Mouse (Mus musculus): Measurements from ENCODE around the gene St3gal3. TPM values are rescaled to one million over a fixed set of nuclear protein-coding genes. Genes with fewer than 3 reads are reported as not detected.

St3gal3 gene
- polyA plus RNA-seq, 1 experiment from 2014 or later: 13.6 TPM

DNA sequence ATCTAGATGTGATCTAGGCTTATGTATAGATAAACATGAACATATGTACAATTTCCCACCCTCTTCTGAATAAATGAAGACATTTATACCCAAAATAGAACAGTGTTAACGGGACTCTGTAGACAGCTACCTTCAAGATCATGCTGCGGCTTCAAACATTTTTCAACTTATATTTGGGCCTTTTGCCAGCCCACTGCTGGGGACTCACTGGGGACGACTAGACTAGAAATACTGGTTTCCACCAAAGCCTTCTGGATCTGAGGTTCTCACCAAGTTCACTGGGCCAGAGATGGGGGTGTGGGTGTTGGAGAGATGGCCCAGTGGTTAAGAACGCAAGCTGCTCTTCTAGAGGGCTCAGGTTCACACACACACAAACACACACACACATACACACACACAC lies 49.7 kb downstream of the St3gal3 start:
- no peak overlapping the region for H3K4me2 ChIP-seq (ENCODE audit: low read length)
- no peaks in the 10 kb centered on the region for H3K9me3 ChIP-seq (ENCODE audit: control insufficient read depth, low read length)
- H3K36me3 ChIP-seq (ENCODE audit: control insufficient read depth, insufficient read depth, low read length): no peaks in the 10 kb centered on the region
- H3K4me1 ChIP-seq (ENCODE audit: control insufficient read depth, insufficient read depth, low read depth, low read length): peaks cover 4% of the 10 kb centered on the region
- no peak overlapping the region for H3K4me3 ChIP-seq (ENCODE audit: low read length)
- no peak overlapping the region for H3K9ac ChIP-seq (ENCODE audit: low read depth, low read length)
- H3K27ac ChIP-seq (ENCODE audit: low read depth, low read length): no peak overlapping the region
- ATAC-seq: no peak
- H3K27me3 ChIP-seq (replicated peaks; ENCODE audit: control insufficient read depth, insufficient read depth, low read length): no peaks in the 10 kb centered on the region
- WGBS: 68% methylated on average over 4 of the region's 4 CpGs

DNA sequence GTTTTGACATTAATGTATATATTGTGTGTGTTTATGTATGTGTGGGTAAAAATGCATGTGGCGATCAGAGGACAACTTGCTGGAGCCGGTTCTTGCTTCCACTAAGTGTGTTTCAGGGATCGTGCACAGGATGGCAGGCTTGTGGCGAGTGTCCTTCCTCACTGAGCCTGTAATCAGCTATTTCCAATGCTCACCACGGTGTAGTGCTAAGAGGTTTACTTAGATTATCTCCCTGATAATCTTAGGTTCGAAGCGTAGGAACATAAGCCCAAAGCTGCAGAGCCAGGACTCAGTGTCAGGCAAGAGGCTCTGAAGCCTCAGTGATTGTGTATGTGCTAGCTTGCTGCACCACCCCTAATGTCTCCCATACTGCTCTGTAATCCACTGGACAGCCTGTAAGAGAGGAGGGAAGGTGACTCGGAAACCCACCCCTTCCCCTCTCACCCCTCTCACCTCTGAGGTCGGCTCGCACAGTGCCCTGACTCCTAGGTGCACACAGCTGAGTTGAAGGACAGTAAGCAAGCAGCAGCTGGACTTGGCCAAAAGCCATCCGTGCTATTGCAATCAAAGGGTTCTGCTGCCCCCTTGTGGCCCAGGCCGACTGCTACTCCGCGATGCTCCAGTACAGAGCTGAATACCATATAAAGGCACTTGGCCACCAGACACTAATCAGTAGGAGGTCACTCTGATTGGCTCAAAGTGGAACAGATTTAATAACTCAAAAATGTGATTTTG lies 51.3 kb downstream of the St3gal3 start:
- Histone ChIP-seq H3K4me2 (ENCODE audit: low read length) (peak overlapping the region; percentile 23; the same call in 1 of the 2 replicates), H3K4me1 (ENCODE audit: control insufficient read depth, insufficient read depth, low read depth, low read length) (peaks cover 4% of the 10 kb centered on the region), H3K9ac (ENCODE audit: low read depth, low read length) (peak overlapping the region; percentile 41), H3K4me3 (ENCODE audit: low read length) (no peak overlapping the region), H3K9me3 (ENCODE audit: control insufficient read depth, low read length) (no peaks in the 10 kb centered on the region), H3K36me3 (ENCODE audit: control insufficient read depth, insufficient read depth, low read length) (no peaks in the 10 kb centered on the region), H3K27me3 (replicated peaks; ENCODE audit: control insufficient read depth, insufficient read depth, low read length) (no peaks in the 10 kb centered on the region), H3K27ac (ENCODE audit: low read depth, low read length) (peak overlapping the region; percentile 14; the same call in 1 of the 2 replicates)
- WGBS: 36% methylated on average over 14 of the region's 14 CpGs
- peak; percentile 92 for ATAC-seq

DNA sequence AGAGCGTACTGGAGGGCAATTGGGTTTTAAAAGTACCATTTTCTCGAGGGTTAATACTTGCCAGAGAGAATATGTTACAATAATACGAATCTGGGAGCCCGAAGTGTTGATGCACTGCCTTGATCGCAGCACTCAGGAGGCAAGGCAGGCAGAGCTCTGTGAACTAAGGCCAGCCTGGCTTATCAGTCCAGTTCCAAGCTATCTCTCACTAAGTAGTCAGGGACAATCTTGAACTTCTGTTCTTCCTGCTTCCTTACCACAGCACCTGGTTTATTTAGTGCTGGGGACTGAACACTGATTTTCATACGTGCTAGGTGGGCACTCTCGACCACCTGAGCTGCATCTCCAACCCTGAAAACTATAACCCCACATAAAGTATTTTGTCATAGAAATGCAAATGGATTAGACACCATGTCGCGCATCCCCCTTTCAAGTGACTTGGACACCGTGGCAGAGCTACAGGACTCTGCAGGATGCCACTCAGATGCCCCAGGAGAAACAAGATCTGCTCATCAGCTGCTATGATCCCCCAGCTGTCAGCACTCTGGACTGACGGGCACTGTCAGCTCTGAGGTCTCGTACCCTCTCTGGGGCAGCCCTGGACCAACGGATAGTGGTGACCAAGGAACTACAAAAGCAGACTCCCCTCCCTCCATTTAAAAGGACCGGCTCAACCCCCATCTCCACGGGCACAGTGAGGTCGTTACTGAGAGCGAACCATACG lies 52.9 kb downstream of the St3gal3 start:
- Histone ChIP-seq H3K27me3 (replicated peaks; ENCODE audit: control insufficient read depth, insufficient read depth, low read length) (no peaks in the 10 kb centered on the region), H3K36me3 (ENCODE audit: control insufficient read depth, insufficient read depth, low read length) (no peaks in the 10 kb centered on the region), H3K4me2 (ENCODE audit: low read length) (no peak overlapping the region), H3K4me3 (ENCODE audit: low read length) (no peak overlapping the region), H3K4me1 (ENCODE audit: control insufficient read depth, insufficient read depth, low read depth, low read length) (peaks cover 4% of the 10 kb centered on the region), H3K27ac (ENCODE audit: low read depth, low read length) (no peak overlapping the region), H3K9me3 (ENCODE audit: control insufficient read depth, low read length) (no peaks in the 10 kb centered on the region), H3K9ac (ENCODE audit: low read depth, low read length) (no peak overlapping the region)
- ATAC-seq: no peak
- 81% methylated on average over 18 of the region's 18 CpGs for WGBS

DNA sequence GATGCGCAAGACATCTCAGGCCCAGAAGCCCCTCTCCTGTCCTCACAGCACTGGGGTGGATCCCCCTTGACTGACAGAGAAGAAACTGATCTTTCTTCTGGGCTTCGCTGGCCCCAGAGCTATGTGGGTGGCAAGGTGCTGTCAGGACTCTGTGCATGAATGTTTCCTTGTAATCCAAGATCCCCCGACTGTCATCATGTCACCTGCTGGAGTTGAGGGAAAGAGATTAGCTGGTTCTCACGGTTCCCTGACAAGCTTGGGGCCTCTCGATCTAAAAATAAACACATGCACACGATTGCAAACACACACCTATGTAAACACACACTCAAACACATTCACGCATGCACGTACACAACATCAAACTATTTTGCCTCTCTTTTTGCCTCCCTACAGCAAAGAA lies 54.2 kb downstream of the St3gal3 start:
- WGBS: 85% methylated on average over 8 of the region's 8 CpGs

DNA sequence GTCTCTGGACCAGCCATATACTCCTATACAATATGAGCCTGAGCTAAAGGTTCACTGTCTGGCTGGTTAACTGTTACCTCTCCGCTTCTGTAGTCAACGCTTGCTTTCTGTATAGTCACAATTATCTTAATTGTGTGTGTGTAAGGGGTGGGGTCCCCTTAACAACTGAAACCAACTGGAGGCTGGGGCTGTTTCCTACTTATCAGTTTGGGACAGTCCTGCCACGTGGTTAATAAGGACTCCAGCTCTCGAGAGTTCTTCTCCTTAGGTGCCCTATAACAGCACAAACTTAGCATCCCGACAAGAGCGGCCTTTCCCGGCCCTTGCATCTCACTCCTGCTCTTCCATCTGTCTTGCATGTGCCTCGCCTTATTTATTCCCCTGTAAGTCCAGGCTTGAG lies 55.5 kb downstream of the St3gal3 start:
- Histone ChIP-seq H3K4me2 (ENCODE audit: low read length) (no peak overlapping the region), H3K36me3 (ENCODE audit: control insufficient read depth, insufficient read depth, low read length) (no peaks in the 10 kb centered on the region), H3K27me3 (replicated peaks; ENCODE audit: control insufficient read depth, insufficient read depth, low read length) (no peaks in the 10 kb centered on the region), H3K27ac (ENCODE audit: low read depth, low read length) (no peak overlapping the region), H3K4me1 (ENCODE audit: control insufficient read depth, insufficient read depth, low read depth, low read length) (peaks cover 4% of the 10 kb centered on the region), H3K9ac (ENCODE audit: low read depth, low read length) (no peak overlapping the region), H3K9me3 (ENCODE audit: control insufficient read depth, low read length) (peaks cover 2% of the 10 kb centered on the region; the same call in 1 of the 2 replicates), H3K4me3 (ENCODE audit: low read length) (no peak overlapping the region)
- no peak for ATAC-seq
- 92% methylated on average over 8 of the region's 8 CpGs for WGBS

More for the DNA sequence above, 54.2 kb downstream of the St3gal3 start:
- Histone ChIP-seq H3K27me3 (replicated peaks; ENCODE audit: control insufficient read depth, insufficient read depth, low read length) (no peaks in the 10 kb centered on the region), H3K9ac (ENCODE audit: low read depth, low read length) (no peak overlapping the region), H3K36me3 (ENCODE audit: control insufficient read depth, insufficient read depth, low read length) (no peaks in the 10 kb centered on the region), H3K4me3 (ENCODE audit: low read length) (no peak overlapping the region), H3K27ac (ENCODE audit: low read depth, low read length) (no peak overlapping the region), H3K4me1 (ENCODE audit: control insufficient read depth, insufficient read depth, low read depth, low read length) (peaks cover 4% of the 10 kb centered on the region), H3K4me2 (ENCODE audit: low read length) (no peak overlapping the region), H3K9me3 (ENCODE audit: control insufficient read depth, low read length) (no peaks in the 10 kb centered on the region)
- ATAC-seq: no peak

DNA sequence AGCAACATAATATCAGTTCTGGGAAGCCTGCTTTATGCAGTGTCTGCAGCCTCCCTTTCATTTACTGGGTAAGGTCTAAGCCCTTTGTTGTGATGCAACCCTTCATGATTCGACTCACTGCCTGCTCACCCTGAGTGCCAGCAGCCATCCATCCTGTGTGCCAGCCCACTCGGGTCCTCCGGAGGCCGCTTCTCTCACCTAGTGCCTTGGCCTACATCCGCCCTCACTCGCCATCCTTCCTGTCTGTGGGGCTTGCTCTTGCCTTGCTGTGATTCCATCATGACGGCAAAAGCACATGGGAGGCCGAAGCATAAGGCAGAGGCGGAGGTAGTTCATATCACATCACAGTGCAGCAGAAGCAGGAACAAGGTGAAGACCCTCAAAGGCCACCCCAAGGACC lies 56.1 kb downstream of the St3gal3 start:
- WGBS: 78% methylated on average over 9 of the region's 9 CpGs
- no peak overlapping the region for H3K27ac ChIP-seq (ENCODE audit: low read depth, low read length)
- H3K36me3 ChIP-seq (ENCODE audit: control insufficient read depth, insufficient read depth, low read length): no peaks in the 10 kb centered on the region
- no peak overlapping the region for H3K9ac ChIP-seq (ENCODE audit: low read depth, low read length)
- H3K27me3 ChIP-seq (replicated peaks; ENCODE audit: control insufficient read depth, insufficient read depth, low read length): no peaks in the 10 kb centered on the region
- H3K4me1 ChIP-seq (ENCODE audit: control insufficient read depth, insufficient read depth, low read depth, low read length): peaks cover 4% of the 10 kb centered on the region
- peaks cover 2% of the 10 kb centered on the region; the same call in 1 of the 2 replicates for H3K9me3 ChIP-seq (ENCODE audit: control insufficient read depth, low read length)
- ATAC-seq: no peak
- H3K4me3 ChIP-seq (ENCODE audit: low read length): no peak overlapping the region
- H3K4me2 ChIP-seq (ENCODE audit: low read length): no peak overlapping the region

DNA sequence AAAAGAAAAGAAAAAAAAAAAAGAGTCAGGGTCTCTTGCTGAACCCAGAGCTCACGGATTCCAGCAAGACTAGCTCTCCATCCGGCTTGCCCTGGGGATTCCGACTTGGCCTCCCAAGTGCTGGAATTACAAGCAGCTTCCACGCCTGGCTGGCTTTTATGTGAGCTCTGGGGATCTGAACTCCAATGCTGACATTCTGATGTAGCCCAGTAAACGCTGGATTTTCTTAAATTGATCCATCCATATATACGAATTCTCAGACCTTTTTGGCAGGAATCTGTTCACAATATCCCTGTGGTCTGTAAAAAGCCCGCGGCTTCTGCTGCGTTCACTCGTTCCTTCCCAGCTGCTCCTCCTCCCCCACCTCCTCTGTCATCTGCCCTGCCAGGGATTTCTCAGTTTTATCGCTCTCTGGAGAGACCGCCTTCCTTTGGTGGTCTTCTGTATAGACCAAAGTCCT lies 57.4 kb downstream of the St3gal3 start:
- H3K9ac ChIP-seq (ENCODE audit: low read depth, low read length): no peak overlapping the region
- WGBS: 43% methylated on average over 12 of the region's 12 CpGs
- ATAC-seq: no peak

DNA sequence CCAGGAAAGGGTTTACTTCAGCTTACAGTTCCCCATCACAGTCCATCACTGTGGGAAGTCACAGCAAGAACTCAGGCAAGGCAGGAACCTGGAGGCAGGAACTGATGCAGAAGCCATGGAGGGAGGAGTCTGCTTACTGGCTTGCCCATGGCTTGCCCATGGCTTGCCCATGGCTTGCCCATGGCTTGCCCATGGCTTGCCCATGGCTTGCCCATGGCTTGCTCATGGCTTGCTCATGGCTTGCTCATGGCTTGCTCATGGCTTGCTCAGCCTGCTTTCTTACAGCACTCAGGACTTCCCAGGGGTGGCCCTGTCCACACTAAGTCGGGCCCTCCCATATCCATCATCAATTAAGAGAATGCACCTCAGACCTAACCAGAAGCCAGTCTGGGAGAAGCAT lies 58.1 kb downstream of the St3gal3 start:
- 88% methylated on average over 1 of the region's 1 CpGs for WGBS
- no peak overlapping the region for H3K4me2 ChIP-seq (ENCODE audit: low read length)
- H3K27me3 ChIP-seq (replicated peaks; ENCODE audit: control insufficient read depth, insufficient read depth, low read length): no peaks in the 10 kb centered on the region
- no peak overlapping the region for H3K9ac ChIP-seq (ENCODE audit: low read depth, low read length)
- H3K27ac ChIP-seq (ENCODE audit: low read depth, low read length): no peak overlapping the region
- H3K4me3 ChIP-seq (ENCODE audit: low read length): no peak overlapping the region
- peaks cover 2% of the 10 kb centered on the region; the same call in 1 of the 2 replicates for H3K9me3 ChIP-seq (ENCODE audit: control insufficient read depth, low read length)
- H3K4me1 ChIP-seq (ENCODE audit: control insufficient read depth, insufficient read depth, low read depth, low read length): no peaks in the 10 kb centered on the region; the same call in 1 of the 2 replicates
- no peaks in the 10 kb centered on the region for H3K36me3 ChIP-seq (ENCODE audit: control insufficient read depth, insufficient read depth, low read length)
- no peak for ATAC-seq

More for the DNA sequence above, 57.4 kb downstream of the St3gal3 start:
- H3K4me1 ChIP-seq (ENCODE audit: control insufficient read depth, insufficient read depth, low read depth, low read length): no peaks in the 10 kb centered on the region
- no peaks in the 10 kb centered on the region for H3K36me3 ChIP-seq (ENCODE audit: control insufficient read depth, insufficient read depth, low read length)
- peaks cover 2% of the 10 kb centered on the region; the same call in 1 of the 2 replicates for H3K9me3 ChIP-seq (ENCODE audit: control insufficient read depth, low read length)
- no peak overlapping the region for H3K4me3 ChIP-seq (ENCODE audit: low read length)
- no peak overlapping the region for H3K4me2 ChIP-seq (ENCODE audit: low read length)
- 0 out of 2 replicates have a peak overlapping the region, but pooled peaks have one; percentile 5 for H3K27ac ChIP-seq (ENCODE audit: low read depth, low read length)
- H3K27me3 ChIP-seq (replicated peaks; ENCODE audit: control insufficient read depth, insufficient read depth, low read length): no peaks in the 10 kb centered on the region

DNA sequence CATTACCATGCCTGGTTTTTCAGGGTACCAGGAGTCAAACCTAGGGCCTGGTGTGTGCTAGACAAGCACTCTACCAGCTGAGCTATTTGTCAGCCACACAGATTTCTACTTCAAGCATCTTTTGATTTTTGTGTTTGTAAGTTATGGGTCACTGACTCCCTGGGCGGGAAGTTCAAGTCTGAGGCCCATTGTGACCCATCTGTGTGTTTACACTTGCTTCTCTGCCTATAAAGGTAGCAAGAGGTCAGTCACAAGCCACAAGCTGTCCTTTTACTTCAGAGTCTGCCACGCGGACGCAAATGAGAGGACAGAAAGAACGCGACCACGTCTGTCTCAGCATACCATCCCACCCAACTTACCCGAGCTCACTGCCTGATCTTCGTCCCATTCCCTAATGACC lies 59.4 kb downstream of the St3gal3 start:
- Histone ChIP-seq H3K4me2 (ENCODE audit: low read length) (no peak overlapping the region), H3K27ac (ENCODE audit: low read depth, low read length) (no peak overlapping the region), H3K4me3 (ENCODE audit: low read length) (no peak overlapping the region), H3K27me3 (replicated peaks; ENCODE audit: control insufficient read depth, insufficient read depth, low read length) (no peaks in the 10 kb centered on the region), H3K9me3 (ENCODE audit: control insufficient read depth, low read length) (peaks cover 2% of the 10 kb centered on the region; the same call in 1 of the 2 replicates), H3K36me3 (ENCODE audit: control insufficient read depth, insufficient read depth, low read length) (no peaks in the 10 kb centered on the region), H3K4me1 (ENCODE audit: control insufficient read depth, insufficient read depth, low read depth, low read length) (no peaks in the 10 kb centered on the region; the same call in 1 of the 2 replicates), H3K9ac (ENCODE audit: low read depth, low read length) (no peak overlapping the region)
- 75% methylated on average over 9 of the region's 9 CpGs for whole genome bisulfite sequencing
- ATAC-seq: no peak

All from hindbrain, embryonic 16.5 days (tissue).